Mouse (Mus musculus) c-Kit-positive CD71-positive TER-119-positive erythroid progenitor cells, embryonic 14.5 days (primary cell): ENCODE data around the gene Mmaa.

Experiments used
- DNase-seq: peaks from one replicate; pipeline ENCODE4 v3.0.0-alpha.2; 2013; ENCODE audit warnings: low spot score

The Mmaa gene

DNA sequence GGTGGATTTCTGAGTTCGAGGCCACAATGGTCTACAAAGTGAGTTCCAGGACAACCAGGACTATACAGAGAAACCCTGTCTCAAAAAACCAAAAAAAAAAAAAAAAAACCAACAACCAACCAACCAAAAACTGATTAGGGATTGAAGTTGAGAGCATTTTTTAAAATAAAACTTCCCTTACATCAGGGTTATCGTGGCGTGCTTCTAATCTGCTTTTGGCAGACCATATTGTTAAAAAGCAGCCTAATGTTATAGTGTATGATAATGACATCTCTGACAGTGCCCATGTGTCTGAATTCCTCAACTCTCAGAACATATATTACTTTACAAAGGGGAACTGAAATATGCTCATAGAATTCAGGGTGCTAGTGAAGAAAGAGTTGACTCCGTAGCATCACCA, 6.5 kb downstream of the Mmaa start:
- no peak for DNase-seq

- DNase-seq: no peak
Observed at GRCm38 (mm10) chr8:79286424-79286823, 8.3 kb downstream of the Mmaa start.

- no peak for DNase-seq
Observed at GRCm38 (mm10) chr8:79284626-79285025, 10.1 kb downstream of the Mmaa start.

- no peak for DNase-seq
Observed at GRCm38 (mm10) chr8:79281376-79281890, 13.3 kb downstream of the Mmaa start.

- DNase-seq: no peak
Observed at GRCm38 (mm10) chr8:79277264-79277870, 17.4 kb downstream of the Mmaa start.

DNA sequence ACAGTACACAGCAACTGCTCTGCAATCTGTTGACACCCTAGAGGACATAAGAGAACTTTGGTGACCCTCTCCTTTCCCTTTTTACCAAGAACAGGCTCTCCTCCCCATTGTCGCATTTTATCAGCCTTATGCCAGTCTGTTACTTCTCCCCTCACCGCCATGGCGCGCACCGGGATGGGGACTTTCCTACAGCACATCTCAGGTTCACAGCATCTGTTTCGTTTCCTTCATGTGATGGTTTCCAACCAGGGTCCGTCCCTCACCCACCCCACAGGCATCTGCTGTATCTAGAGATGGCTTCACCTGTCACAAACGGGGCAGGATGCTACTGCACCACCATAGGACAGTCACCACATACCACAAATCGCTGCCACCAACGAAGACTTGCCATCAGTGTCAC, 19.8 kb downstream of the Mmaa start:
- no peak for DNase-seq

- DNase-seq: no peak
Observed at GRCm38 (mm10) chr8:79273776-79274175, 21.0 kb downstream of the Mmaa start.

GRCm38 (mm10) chr8:79272676-79273075, 22.1 kb downstream of the Mmaa start:
- no peak for DNase-seq

GRCm38 (mm10) chr8:79268921-79269320, 25.8 kb downstream of the Mmaa start:
- DNase-seq: no peak

GRCm38 (mm10) chr8:79261920-79262319, 32.8 kb downstream of the Mmaa start:
- DNase-seq: no peak

- no peak for DNase-seq
Observed at GRCm38 (mm10) chr8:79256076-79256705, 38.5 kb downstream of the Mmaa start.

DNA sequence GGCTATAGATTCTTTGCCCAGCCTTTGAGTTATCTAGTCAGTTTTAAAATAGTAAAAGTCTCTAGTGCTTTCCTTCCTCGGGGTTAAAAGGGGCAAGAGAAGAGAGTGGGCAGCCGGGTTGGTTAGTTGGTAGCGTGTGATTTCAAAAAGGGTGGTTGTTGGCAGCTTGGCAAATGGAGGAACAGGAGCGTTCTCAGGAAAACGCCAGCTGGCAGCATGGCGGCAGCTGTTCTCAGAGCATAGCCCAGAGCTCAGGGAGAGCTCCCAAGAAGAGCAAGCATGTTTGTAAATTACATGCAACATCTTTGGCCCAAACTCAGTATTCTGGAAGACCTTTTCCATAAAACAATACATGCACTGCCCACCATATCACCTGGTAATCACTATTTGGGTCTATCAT, 41.0 kb downstream of the Mmaa start:
- no peak for DNase-seq

DNA sequence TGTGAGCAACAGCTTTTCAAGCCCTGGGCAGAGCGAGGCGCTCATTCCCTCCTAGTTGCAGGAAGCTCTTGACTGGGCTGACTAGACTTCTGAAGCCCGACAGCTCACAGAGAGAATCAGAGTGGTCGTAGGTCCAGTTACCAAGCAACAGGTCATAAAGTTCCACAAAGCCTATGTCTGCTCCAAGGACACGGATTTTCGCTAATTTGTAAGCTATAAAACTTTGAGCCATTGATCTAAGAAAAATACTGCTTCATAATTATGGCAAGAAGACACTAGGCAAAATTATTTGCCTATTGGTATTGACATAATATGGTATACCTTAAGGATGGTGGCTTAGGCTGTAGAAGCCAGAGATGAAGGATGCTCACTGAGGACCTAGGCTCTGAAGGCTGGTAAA, 46.3 kb downstream of the Mmaa start, which contains the start of gene 1700011L22Rik:
Gene 1700011L22Rik (minus strand): TSS at position 101 of the 400 bp plus-strand sequence.
- DNase-seq: no peak

DNA sequence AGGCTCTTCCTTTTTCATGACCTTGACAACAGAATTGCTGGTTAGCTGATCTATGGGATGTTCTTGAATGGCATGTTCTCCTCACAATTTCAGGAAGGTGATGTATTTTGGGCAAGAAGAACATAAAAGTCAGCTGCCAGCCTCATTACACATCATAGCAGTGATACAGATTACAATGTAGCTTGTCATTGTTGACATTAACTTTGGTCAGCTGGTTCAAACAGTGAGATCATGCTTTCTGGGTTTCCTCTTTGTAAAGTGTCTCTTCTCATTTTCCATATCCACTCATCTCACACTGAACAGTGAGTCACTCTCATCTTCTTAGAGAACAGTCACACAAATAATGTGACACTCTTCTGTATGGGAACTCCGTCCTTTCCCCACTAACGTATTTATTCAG, 51.3 kb downstream of the Mmaa start:
- DNase-seq: no peak

- DNase-seq: no peak
Observed at GRCm38 (mm10) chr8:79239996-79240395, 54.7 kb downstream of the Mmaa start.

DNA sequence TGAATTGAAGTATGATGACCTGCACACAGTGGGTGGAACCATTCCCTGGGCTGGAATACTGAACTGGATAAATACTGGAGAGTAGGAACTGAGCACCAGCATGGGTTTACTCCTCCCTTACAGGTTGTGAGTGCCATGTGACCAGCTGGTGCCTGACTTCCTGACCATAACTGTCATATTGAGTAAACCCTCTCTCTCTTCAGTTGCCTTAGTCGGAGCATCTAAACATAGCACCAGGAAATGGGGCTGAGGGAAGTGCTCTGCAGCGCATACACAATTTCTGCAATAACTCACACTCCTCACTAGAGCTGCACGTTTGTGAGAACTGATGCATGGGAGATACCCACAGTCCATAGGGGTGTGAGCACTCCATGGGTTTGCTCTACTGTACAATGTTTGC, 55.4 kb downstream of the Mmaa start:
- no peak for DNase-seq

- DNase-seq: no peak
Observed at GRCm38 (mm10) chr8:79229266-79229888, 65.4 kb downstream of the Mmaa start.

GRCm38 (mm10) chr8:79227916-79228315, 66.8 kb downstream of the Mmaa start:
- DNase-seq: no peak

- no peak for DNase-seq
Observed at GRCm38 (mm10) chr8:79227194-79227593, 67.5 kb downstream of the Mmaa start.

DNA sequence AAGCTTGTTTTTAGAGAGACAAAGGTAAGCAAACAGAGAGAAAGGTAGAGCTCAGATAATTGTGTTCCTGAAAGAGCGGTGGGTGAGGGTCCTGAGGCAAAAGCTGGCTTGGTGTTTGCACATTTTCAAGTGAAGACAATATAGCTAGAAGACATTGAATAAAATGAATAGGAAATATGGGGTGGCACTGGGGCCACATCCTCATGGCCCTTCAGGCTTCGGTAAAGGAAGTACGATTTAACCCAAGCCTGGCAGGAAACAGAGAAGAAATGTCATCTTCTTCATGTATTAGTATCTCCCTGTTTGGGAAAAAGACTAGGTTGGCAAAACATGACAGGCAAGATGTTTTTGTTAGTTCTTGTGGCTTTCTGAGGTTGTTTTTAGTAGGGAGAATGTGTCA, 68.7 kb downstream of the Mmaa start:
- DNase-seq: no peak

DNA sequence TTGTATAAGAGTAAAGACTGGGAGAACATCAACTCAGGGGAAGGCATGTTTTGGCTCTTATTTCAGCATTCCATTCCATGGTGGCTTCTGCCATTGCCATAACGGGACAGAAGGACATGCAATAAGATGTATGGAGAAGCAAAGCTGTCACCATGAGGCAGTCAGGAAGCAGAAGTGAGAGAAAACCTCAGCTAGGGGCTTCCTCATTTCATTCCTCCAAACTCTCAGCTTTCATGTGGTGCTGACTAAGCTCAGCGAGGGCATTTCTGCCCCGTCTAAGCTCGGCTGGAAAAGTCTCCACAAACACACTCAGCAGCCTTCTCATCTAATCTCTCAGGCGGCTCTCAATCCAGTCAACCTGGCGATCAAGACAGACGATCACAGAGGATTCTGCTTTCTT, 69.2 kb downstream of the Mmaa start:
- DNase-seq: no peak

- no peak for DNase-seq
Observed at GRCm38 (mm10) chr8:79224363-79224762, 70.4 kb downstream of the Mmaa start.

GRCm38 (mm10) chr8:79222752-79223141, 72.0 kb downstream of the Mmaa start:
- DNase-seq: no peak
